Mouse (Mus musculus) mature B cell (primary cell): ENCODE results near the gene Magea2.
"Not testable (repeated sequence)": the region's sequence is repeated elsewhere in the genome, so short reads cannot be mapped to it uniquely, and the experiment has no call there.

ENCODE experiments used
- in situ Hi-C: fragments of 300-500 bp; cut with MboI; formaldehyde crosslinking; loops from 2 replicates; pipeline ENCODE4 v1.14.3; 2019

Magea2 gene

GRCm38 (mm10) chrX:155093566-155093965, at the start of gene Magea2:
Gene Magea2, minus strand, starts transcription at chrX:155093666.
- in situ Hi-C loops: not testable (repeated sequence)

DNA sequence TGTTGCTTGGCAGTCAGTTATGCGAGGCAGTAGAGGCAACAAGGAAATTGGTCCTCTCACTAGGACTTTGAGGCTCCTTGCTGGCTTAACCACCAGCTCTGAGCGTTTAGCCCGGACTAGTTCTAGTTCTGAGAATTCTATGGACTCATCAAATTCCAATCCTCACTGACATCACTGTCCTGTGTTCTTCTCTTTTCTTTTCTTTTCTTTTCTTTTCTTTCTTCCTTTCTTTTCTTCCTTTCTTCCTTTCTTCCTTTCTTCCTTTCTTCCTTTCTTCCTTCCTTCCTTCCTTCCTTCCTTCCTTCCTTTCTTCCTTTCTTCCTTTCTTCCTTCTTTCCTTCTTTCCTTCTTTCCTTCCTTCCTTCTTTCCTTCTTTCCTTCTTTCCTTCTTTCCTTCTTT, 34.8 kb upstream of the Magea2 start, which contains the start of gene Cldn34b2:
Gene Cldn34b2 (minus strand): TSS at position 101 of the 400 bp plus-strand sequence.
- in situ Hi-C loops: not testable (repeated sequence)

DNA sequence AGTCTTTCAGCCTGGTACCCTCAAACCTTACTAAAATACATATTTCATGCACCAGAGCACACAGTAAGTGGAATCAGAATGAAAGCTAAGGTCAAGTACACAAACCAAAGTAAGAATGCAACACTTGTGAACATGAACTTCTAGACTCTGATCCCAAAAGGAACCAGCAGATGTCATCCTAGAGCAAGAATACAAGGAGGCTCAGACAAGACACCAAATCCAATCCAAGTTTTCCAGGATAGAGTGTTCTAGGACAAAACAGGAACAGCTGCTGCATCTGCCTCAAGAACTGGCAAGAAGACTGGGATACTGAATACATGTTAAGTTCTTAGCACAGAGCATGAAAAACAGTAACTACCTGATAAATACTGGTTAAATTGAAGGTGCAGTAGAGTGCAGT, 4.6 kb upstream of the Magea2 start:
- in situ Hi-C loops: no loop called here

DNA sequence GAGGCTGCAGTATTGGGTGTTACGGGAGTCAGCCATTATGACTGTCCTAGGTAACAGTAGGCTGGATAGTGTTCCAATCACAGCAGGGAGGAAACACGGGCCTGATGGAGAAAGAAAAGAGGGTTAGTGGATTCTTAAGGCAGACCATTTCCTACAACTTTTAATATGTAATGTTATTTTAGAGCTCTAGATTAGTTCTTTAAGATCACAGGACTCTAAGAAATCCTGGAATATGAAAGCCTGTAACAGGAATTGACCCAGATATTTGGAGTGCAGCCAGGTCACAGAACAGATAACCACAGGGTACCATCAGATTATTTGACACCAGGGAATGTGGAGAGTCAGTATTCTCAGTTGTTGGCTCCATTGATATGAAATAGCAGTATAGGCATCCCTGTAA, 3.8 kb downstream of the Magea2 start, which contains the start of gene Magea1:
Gene Magea1 (minus strand): TSS at position 101 of the 400 bp plus-strand sequence.
- in situ Hi-C loops: not testable (repeated sequence)

DNA sequence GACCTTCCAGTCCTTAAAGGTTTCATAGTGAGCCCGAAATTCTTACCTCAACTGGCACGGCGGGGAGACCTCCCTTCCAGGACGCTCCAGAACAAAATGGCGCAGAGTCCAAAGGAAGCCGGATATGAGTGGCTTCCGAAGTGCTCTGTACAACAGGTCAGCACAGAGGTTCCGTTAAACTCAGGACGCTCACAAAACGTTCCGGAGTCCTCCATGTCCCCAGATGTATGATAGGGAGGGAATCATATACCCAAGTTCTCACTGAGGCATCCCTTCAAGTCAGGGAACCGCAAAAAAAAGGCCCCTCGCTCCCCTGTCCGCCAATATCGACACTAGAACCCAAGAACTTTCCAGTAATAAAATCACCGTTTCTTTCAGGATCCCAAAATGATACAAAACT, 30.4 kb downstream of the Magea2 start, which contains the start of gene Magea5:
Gene Magea5 (minus strand): TSS at position 101 of the 400 bp plus-strand sequence.
- in situ Hi-C loops: not testable (repeated sequence)

- in situ Hi-C loops: not testable (repeated sequence)
Observed at GRCm38 (mm10) chrX:154995750-154996149, 97.7 kb downstream of the Magea2 start, which contains the start of gene Magea8. Gene Magea8, minus strand, starts transcription at chrX:154995850.
